Mouse (Mus musculus) right cerebral cortex, adult 18-20 months (tissue): ENCODE data around the gene Mbtps1.
A peak's percentile ranks its signal among the peaks of the same experiment; 100 is the strongest.

Experiments
- DNase-seq: peaks from one replicate; pipeline ENCODE4 v3.0.0; 2022; ENCODE audit warnings: mixed read lengths

The Mbtps1 gene

GRCm38 (mm10) chr8:119557821-119558602 lies 523 bp downstream of the Mbtps1 start:
- DNase-seq = no peak

- DNase-seq = no peak
These were observed 1.4 kb downstream of the Mbtps1 start for GRCm38 (mm10) chr8:119557132-119557531.

DNA sequence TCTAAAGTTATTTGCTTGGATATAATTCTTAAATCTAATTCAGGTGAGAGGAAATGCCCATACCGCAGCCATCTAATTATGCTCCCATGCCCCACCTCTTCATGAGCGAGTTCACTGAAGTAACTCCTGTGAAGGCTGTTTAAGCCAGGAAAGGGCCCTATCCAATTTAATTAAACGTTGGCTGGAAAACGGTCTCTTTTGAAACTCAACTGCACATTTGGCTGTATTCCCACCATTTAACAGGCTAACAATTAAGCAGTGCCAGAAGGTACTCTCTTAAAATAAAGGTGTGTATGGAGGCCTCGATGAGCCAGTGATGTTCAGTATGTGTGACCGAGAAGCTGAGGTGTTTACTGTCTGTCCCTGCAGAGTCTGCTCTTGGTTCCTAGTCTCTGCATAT lies 2.7 kb downstream of the Mbtps1 start:
- DNase-seq = no peak

DNA sequence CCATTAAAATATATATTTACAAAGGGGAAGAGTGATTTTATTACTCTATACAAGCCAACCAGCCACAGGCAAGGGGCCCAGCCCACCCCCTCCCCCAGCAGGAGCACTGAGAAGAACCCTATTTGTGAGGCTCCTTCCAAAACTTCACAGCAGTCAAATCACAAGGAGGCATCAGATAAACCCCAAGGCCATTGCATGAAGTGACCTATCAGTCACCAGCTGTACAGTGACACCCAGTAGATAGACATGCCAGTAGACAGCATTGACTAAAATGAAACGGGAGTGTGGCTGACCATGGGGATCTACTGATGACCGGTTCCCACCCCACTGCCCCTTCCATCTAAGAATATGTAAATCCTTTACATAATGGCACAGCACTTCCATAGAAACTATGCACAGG lies 5.6 kb downstream of the Mbtps1 start:
- no peak for DNase-seq

DNA sequence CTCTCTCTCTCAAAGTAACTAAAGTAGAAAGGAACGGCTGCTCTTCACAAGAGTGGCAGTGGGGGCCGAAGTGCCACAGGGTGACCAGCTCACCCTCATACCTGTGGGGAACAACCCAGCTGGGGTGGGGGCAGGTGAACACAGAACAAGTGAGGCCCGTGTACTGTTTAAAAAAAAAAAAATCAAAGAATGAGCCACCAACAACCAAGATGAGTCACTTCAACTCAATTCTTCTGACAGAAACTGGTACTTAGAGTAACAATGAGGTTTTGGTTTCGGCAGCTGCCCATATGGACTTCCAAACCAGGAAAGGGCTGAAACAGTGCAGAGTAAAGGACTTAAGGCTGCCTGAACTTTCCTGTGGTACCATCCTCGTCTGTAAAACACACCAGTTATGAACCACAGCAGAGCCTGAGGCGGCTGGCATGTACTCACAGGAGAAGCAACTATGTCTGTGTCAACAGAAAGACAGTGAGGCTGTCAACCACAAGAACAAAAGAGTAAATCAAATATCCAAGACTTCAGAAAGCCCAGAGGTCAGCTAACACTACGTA lies 9.9 kb downstream of the Mbtps1 start:
- no peak for DNase-seq

GRCm38 (mm10) chr8:119547019-119547691 lies 11.4 kb downstream of the Mbtps1 start:
- DNase-seq = no peak

DNA sequence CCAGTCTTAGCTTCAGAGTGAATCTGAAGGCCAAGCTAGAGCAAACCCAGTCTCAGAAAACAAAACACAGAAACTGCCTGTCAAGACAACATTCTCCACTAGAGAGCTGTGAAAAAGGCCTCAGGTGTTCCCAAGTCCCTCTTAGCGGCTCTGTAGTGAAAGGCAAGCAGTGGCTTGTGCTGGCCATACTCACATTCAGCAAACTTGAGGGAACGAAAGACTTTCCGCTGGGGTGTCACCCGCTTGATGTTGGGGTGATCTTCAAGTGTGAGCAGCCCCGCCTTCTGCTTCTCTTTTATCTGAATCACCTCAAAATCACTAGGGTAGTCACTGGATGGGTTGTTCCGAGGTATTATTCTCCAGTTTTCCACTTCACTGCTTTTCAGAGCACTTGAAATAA lies 12.7 kb downstream of the Mbtps1 start:
- DNase-seq = no peak

- no peak for DNase-seq
These were observed 13.4 kb downstream of the Mbtps1 start for GRCm38 (mm10) chr8:119545180-119545579.

DNA sequence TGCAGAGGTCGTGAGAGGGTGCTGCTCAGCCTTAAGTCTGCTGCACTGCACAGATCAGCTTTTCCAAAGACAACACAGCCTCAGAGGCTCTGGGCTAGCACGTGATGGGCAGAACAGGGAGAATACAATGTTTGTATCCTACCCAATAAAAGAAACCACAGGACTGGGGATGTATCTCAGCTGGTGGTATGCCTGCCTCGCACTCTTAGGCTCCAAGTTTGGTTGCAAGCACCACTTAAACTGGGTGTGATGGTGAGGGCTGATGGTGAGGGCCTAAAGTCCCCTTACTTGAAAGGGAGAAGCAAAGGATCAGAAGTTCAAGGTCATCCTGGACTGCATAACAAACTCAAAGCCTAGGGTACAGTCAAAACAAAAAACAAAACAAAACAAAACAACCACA lies 13.9 kb downstream of the Mbtps1 start:
- no peak for DNase-seq

- peak; percentile 90 for DNase-seq
These were observed 26.6 kb downstream of the Mbtps1 start for GRCm38 (mm10) chr8:119531973-119532372.

DNA sequence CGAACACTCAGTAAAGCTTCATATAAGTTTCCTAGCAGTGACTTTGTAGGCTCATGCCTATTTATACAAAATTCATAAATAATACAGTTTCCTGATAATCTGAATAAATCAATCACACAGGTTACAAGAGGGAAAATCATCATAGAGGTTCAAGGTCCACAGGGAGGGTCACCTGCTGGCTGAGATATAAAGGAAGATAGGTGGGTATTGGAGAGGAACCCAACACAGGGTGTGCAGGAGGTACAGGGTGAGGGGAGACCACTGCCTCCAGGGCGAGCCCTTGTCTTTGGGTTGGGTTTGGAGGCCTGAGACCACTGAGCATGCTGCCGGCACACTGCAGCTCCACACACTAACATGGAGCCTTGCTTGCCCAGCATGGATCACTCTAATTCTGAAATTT lies 27.1 kb downstream of the Mbtps1 start:
- no peak for DNase-seq

GRCm38 (mm10) chr8:119530937-119531336 lies 27.6 kb downstream of the Mbtps1 start:
- no peak for DNase-seq

GRCm38 (mm10) chr8:119528762-119529161 lies 29.8 kb downstream of the Mbtps1 start:
- DNase-seq = no peak

DNA sequence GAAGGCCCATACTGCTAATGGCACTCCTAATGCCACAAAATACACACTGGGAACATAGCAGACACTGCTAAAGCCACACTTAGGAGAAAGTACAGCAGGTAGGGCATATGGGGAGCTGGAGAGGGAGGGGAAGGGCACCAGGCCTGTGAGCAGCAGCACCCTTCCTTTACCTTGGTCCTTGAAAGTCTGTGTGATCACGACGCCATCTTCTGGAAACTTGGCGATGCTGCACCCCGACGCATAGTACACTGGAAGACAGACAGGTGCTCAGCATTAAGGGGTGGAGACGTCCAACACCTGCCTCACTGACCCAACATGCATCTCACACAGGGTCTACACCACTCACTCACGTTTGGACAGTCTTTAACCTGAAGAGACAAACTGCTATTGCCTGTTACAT lies 38.4 kb downstream of the Mbtps1 start:
- no peak for DNase-seq

GRCm38 (mm10) chr8:119516674-119517073 lies 41.9 kb downstream of the Mbtps1 start:
- no peak for DNase-seq

- no peak for DNase-seq
These were observed 42.8 kb downstream of the Mbtps1 start for GRCm38 (mm10) chr8:119515767-119516166.

GRCm38 (mm10) chr8:119514940-119515339 lies 43.6 kb downstream of the Mbtps1 start:
- no peak for DNase-seq

- no peak for DNase-seq
These were observed 45.1 kb downstream of the Mbtps1 start for GRCm38 (mm10) chr8:119513405-119513804.

GRCm38 (mm10) chr8:119511722-119512121 lies 46.8 kb downstream of the Mbtps1 start:
- no peak for DNase-seq

GRCm38 (mm10) chr8:119510471-119510870 lies 48.1 kb downstream of the Mbtps1 start:
- DNase-seq = no peak

- no peak for DNase-seq
These were observed 52.4 kb downstream of the Mbtps1 start for GRCm38 (mm10) chr8:119506106-119506505.

DNA sequence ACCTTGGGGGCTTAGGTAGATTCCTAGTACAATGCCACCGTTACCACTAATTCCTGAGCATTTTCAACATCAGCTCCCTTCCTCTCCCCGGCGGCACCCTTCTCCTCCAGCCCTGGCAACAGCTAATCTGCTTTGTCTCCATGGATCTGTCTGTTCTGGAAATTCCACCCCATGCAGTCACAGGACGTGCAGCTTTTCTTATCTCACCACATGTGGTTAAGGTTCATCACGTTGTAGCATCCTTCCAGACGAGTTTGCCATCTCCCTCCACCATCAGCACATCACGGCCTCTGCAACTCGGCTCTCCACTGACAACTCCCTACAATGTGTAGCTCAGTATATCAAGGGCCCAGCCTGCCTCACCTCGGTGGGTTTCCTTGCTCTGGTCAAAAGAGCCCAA lies 53.0 kb downstream of the Mbtps1 start:
- DNase-seq = no peak

GRCm38 (mm10) chr8:119503191-119503767 lies 55.3 kb downstream of the Mbtps1 start:
- no peak for DNase-seq

- DNase-seq = no peak
These were observed 56.4 kb downstream of the Mbtps1 start for GRCm38 (mm10) chr8:119502111-119502510.
